Mouse (Mus musculus): ENCODE measurements around the gene BC004004. TPM values are rescaled to one million over a fixed set of nuclear protein-coding genes. Genes with fewer than 3 reads are reported as not detected.

The BC004004 gene
- polyA plus RNA-seq (2012): 18.0 and 32.8 TPM in 2 replicates

DNA sequence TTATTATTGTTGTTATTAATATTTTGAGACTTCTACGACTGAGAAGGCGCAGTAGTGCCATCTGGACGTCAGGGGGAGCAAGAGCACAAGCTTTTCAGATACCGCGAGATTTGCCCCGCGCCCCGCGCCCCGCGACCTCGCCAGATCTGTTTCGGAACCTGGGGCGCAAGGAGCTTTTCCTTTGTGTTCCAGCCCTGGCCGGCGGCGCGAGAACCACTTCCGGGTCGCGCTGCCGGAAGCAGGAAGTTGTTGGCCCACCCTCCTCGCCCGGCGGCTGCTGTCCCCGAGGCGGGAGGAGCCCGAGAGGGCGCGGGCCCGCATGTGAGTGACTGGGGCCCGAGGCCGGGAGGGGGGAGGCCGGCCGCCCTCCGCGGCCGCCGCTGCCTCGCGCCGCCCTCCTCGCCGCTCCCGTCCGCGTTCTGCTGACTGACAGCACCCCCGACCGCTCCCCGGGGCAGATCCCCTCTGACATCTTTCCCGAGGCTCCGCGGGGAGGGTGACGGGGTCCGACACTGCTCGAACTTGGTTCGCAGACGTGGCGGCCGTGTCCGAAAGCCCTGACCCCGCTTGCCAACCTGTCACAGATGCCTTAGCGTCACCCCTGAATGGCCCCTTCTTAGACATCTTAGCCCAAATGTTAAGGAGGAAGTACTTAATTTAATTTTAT is at the start of gene BC004004:
Gene BC004004 (plus strand): TSS at position 107 of the 667 bp plus-strand sequence.
- TF ChIP-seq GATA1 (IDR thresholded peaks at IDR 0.05; ENCODE audit: low read length): no peak

DNA sequence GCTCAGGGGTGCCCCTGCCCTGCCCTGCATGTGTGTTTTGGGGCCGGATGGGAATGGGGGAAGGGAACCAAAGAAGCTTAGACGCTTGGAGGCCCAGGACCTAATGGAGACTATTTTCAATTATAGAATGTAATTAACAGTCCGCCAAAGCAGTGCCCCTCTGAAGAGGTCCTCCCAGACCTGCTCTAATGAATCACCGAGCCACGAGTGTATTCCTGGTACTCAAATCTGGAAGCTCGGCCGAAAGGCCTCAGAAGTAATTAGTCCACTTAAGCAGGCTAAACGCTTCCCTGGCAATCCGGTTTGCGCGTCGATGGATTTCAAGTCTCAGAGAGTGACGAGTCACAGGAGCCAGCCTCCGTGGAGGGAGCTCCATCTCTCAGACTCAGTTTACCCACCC is 48.0 kb upstream of the BC004004 start:
- TF ChIP-seq GATA1 (IDR thresholded peaks at IDR 0.05; ENCODE audit: low read length): no peak

DNA sequence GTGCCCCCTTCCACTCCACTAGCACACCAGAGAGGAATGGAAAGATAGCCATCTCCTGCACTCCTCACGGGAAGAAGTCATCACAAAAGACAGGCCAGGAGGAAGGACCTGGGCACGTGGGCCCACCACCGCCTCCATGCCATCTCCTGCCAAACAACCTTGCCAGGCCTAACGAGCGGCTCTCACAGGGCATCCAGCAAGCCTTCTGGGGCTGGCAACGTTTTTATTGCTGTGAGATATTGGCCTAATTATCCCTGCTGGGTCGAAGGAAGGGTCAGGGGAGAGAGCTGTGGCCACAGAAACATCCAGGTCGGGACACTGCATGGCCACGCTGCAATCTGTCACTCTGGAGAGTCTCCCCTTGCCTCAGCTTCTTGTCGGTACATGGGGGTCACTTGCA is 37.5 kb upstream of the BC004004 start:
- no peak for TF ChIP-seq GATA1 (IDR thresholded peaks at IDR 0.05; ENCODE audit: low read length)

DNA sequence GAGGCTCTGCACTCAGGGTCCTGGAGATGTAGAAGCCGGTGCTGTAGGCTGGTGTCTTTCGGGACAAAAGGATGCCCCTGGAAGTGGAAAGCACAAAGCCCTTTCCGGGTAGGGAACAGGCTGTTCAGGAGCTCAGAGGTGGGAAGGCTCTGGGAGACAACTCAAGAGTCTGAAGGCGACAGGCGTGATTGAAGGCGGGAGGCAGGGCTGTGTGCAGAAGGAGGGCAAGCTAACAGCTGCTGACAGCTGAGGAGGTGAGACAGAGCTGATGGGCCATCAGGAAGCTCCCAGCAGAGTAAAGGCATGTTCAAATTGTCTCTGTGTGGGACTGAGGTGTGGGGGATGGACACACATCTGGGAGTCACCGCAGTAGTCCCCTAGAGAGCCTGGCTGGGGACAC is 32.5 kb upstream of the BC004004 start:
- no peak for TF ChIP-seq GATA1 (IDR thresholded peaks at IDR 0.05; ENCODE audit: low read length)

DNA sequence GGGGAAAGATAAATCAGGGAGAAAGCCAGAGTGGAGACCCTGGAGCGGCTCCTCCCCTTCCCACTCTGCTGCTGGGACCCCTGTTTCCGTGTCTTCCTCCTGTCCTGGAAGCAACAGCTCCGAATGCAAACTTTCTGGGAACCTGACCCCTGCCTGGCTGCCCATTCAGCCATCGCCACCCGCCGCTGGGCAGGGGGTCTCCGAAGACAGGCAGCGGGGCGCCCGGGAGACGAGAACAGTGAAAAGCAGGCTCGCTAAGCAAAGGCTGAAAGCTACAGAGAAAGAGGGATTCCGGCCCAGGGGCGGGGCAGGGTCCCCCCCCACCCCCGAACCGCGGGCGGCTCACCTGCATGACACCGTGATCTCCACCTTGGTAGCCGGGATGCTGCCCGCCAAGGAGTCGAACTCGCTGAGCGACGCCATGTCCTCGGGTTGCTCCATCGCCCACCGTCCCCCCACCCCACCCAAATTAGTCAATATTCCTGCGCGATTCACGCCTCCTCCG is 31.3 kb upstream of the BC004004 start:
- TF ChIP-seq GATA1 (IDR thresholded peaks at IDR 0.05; ENCODE audit: low read length): no peak

DNA sequence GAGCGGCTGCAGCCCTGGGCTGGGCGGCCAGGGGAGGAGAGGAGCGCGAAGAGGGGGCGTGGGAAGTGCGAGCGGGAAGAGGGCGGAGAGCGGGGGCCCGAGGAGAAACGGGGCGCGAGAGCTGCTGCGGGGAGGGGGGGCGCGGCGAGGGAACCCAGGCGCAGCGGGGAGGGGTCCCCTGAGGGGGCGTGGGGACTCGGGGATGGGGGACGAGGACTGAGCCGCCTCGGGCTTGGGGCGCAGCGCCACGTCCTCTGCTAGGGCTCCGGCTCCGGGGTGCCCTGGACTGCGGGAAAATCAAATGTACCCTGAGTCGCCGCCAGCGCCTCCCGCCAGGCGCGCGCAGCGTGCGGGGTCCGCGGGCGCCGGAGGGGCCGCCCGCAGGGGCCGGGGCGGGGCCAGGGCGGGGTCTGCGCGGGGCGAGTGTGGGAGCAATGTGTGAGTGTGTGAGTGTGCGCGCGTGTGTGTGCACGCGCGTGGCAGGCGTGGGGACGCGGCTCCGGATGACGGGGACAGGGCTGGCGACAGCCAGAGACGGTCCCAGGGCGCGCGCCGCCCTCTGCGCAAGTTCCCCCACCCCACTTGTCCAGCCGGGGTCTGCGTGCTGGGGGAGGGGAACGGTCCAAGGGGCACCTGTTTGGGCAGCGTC is 30.7 kb upstream of the BC004004 start, which contains the start of gene Cpne5:
Gene Cpne5 (minus strand): TSS at position 396 of the 649 bp plus-strand sequence.
- TF ChIP-seq GATA1 (IDR thresholded peaks at IDR 0.05; ENCODE audit: low read length): no peak

DNA sequence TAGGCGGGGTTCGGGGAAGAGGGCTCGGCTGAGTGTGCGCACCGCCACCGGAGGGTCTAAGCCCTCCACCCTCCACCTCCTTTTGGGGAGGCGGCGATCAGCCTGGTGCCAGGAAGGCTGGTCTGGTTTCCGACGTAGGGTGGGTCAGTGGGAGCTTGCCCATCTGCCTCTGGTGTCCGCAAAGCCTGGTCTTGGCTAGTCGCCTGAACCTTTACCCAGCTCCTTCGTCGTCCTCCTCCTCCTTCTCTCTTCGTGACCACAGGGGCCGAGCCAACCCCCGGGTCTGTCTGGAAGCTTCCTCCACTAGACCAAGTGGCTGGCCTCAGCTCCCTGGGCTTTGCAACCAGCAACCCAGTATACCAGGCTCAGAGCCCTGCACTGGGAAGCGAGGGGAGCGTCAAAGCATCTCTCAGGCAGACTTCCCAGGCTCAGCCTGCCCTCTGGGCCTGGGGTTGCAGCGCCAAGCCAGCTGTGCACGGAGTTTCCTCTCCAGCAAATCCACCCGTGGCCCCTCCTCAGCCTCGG is 30.1 kb upstream of the BC004004 start:
- TF ChIP-seq GATA1 (IDR thresholded peaks at IDR 0.05; ENCODE audit: low read length): no peak

DNA sequence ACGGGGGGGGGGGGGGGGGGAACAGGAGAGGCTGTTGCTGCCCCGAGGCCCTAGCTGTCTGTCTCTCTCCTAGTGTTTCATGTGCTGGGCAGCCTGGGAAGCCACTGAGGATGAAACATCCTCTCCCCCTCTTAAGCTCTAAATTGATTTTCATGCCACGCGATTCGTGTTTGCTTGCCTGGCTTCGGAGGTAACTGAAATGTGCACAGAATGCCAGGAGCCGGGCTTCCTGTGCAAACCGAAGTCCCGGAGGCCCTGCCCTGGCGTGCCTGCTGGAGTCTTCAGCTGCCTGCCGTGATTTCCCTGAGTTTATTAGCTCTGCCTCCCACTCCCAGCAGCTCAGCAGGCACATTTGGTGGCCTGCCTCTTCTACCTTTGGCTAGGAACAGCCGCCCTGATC is 23.7 kb upstream of the BC004004 start:
- no peak for TF ChIP-seq GATA1 (IDR thresholded peaks at IDR 0.05; ENCODE audit: low read length)

DNA sequence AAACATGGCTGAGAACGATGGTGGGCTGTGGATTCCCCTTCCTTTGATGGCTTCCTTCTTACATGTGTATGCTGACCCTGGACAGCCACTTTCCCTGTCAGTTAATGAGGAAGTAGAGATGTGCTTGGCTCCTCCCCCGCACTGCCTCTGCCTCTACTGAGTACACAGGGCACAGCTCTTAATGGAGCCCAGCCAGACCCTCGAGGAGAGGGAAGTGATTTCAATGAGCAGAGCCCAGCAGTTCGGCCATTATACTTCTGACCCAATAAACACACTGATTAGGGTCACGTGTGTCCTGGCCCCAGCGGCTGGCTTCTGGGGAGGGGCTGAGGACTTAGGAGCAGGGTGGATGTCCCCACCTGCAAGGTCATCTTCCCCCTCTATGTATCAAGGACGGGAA is 22.9 kb upstream of the BC004004 start:
- TF ChIP-seq GATA1 (IDR thresholded peaks at IDR 0.05; ENCODE audit: low read length): no peak

DNA sequence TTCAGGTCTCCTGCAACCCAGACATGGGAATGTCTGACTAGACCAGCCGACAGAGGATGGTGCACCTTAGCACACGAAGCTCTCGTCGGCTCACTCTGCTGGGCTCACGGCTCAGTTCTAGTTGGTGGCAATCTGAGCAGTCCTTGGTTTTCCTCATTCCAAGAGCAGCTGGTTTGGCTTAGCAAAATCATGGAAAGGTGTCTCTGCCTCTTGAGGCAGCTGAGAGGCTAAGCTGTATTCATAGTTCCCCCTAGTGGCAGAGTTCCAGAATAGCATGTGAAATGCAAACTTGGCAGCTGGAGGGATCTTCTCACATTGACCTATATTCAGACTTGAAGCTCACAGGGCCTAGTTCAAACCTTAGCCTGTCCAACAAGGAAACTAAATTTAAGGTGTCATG is 22.0 kb upstream of the BC004004 start:
- no peak for TF ChIP-seq GATA1 (IDR thresholded peaks at IDR 0.05; ENCODE audit: low read length)

DNA sequence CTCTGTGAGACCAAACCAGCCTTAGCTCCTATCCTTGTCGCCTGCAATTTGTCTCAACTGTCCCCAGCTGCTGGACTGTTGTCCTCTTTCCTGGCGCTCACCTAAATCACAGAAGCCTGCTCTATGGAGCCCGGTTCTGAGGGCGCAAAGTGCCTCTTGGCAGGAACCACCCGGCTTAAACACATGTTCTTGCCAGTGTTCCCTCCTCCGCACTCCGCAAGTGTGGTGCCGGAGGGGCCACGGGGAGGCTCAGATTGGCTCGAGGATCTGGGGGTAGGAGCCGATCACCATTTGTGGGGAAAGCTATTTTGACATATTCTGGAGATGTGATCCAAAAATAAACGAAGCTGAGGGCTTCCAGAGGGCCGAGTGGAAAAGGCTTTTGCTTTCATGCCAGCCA is 20.7 kb upstream of the BC004004 start:
- no peak for TF ChIP-seq GATA1 (IDR thresholded peaks at IDR 0.05; ENCODE audit: low read length)

DNA sequence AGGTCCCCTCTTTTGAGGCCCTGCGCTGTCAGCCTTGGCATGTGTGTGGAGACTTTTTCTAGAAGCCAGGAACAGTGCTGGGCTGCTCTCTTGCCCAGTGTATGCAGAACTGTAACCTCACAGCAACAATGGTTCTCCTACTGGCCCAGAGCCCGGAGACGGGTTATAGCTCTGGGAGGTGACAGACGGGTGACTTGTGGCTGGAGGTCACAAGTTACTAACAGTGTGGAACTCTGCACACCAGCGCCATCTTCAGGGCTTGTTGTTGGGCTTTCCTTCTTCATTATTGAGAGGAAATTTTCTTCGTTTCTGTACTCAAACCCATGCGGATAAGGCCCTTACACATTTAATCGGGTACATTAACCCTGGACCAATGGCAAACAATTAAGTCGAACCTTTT is 19.1 kb upstream of the BC004004 start:
- no peak for TF ChIP-seq GATA1 (IDR thresholded peaks at IDR 0.05; ENCODE audit: low read length)

DNA sequence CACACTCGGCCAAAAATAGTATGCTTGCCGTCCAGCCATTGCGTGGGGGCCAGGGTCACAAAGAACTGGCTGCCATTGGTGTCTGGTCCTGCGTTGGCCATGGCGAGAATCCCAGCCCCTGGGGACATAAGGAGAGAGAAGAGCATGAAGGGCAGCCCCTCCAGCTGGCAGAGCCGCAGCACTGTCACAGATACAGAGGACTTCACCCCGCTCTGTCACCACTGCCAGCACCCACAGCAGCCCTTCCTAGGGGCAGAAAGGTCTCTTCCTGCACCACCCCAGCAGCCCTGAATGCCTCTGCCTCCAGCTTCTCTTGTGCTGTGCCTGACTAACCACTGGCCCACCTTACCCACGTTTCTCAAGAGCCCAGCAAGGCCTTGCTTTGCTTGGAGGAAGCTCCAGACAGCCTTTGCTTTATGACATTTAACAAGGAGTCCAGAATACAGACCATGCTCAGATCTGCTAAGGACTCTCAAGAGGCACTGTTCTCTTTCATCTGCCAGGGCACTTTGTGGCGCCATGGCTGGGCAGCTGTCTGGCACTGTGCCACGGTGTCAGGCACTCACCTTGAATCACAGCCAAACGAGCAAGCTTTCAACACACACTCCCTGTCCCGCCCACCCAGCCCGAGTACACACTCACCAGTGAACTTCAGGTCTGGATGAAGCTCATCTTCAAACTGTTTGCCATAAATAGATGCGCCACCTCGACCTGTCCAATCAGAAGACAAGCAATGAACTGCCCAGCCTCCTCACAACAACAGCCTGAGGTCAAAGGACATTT is 16.8 kb upstream of the BC004004 start:
- TF ChIP-seq GATA1 (IDR thresholded peaks at IDR 0.05; ENCODE audit: low read length): no peak

DNA sequence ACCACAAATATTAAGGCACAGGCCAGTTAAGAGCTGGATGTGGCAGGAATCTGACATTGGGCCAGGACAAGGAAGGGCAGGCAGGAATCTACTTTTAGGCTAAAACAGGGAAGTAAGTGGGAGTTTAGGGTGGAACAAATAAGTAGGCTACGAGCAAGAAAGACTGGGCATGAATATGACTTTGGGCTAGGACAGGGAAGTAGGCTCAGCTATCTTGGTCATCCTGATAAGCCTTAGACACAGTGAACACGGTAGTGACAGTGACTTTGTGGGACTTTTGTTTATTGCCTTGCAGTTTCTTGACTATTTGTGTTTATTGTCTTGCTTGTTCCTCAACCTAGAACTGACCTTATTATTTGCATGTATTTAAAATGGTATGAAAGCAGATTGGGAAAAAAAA is 15.4 kb upstream of the BC004004 start:
- no peak for TF ChIP-seq GATA1 (IDR thresholded peaks at IDR 0.05; ENCODE audit: low read length)

DNA sequence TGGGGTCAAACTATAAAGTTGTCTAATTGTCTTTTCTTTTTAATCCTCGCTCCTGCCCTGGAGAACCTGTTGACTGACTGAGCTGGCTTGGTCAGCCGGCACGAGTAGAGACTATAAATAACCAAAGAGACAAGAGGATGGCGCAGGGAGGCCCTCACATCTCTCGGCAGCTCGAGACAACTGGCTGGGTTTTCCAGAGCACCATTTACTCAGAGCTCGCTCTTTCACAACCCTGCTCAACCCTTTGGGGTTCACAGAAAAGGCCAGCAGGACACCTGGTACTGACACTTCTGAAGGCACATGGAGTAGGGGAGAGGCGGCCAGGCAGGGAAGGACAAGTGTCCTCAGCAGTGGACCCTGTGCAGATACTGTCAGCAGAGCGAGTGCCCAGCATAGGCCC is 14.9 kb upstream of the BC004004 start:
- TF ChIP-seq GATA1 (IDR thresholded peaks at IDR 0.05; ENCODE audit: low read length): no peak

DNA sequence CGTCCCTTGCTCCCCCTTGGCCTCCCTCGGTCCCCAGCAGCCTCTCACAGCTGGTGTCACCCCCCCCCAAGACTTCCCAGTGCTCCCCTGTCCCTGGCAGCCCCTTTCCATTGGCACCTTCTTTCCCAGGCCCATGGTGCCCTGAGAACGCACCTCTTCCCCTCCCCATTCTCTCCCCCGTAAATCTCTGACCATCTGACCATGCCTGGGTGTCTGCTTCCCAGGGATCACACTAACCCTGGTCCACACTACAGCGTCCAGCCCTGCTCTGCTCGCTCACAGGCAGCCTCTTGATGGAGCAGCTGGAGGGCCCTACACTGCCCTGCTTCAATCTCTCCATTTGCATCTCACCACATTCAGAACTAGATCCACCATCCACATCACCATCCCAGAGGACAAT is 12.1 kb upstream of the BC004004 start:
- TF ChIP-seq GATA1 (IDR thresholded peaks at IDR 0.05; ENCODE audit: low read length): no peak

Measured in G1E-ER4 (cell line).